Mouse (Mus musculus): ENCODE data around the gene Wdr83.

DNA sequence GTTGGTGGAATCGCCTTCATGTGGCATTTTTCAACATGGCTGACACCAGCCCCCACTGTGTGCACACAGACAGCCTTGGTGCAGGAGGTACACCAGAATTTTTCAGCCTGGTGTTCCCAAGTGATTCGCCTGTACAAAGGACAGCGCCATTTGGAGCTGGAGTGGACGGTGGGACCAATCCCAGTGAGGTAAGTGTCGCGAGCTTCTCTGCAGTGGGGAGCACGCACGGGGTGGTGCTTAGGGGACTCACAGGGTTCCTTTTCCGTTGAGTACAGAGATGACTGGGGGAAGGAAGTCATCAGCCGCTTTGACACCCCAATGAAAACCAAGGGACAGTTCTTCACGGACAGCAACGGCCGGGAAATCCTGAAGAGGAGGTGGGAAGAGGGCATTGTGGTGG is 13.9 kb upstream of the Wdr83 start:
- TF ChIP-seq CTCF (IDR thresholded peaks at IDR 0.05; ENCODE audit: borderline replicate concordance, extremely low read depth, insufficient read depth, insufficient read length) (no peak), POLR2A (IDR thresholded peaks at IDR 0.05; ENCODE audit: borderline replicate concordance, extremely low read depth, insufficient read depth, insufficient read length, poor library complexity, severe bottlenecking) (no peak)
